In genomic region chr6:122334786-122335340, GRCm38 (mm10) we compare ENCODE assay signal across 21 mouse cellular contexts. TPM values are rescaled to one million over a fixed set of nuclear protein-coding genes. Genes with fewer than 3 reads are reported as not detected.
DNase-seq lines count a peak whose midpoint lies in the region; ATAC-seq and TF ChIP-seq lines count a peak whose summit lies in the region.
"Had no signal": no experiment of that assay in that cellular context is flagged by ENCODE, and none has a peak within 500 bp of the region (broad histone marks: within the 10 kb centered on the region; RNA-seq: fewer than 3 reads in every experiment).

No protein-coding gene starts in this region.

- H3K4me1 ChIP-seq in kidney, embryonic 16.5 days (ENCODE audit: insufficient read depth, low read length), result peaks cover 11% of the 10 kb centered on the region

- H3K4me3 ChIP-seq in kidney, embryonic 16.5 days (ENCODE audit: low read length), result no peak overlapping the region
- no peak overlapping the region for H3K4me3 ChIP-seq in left cerebral cortex, adult 2 months
- H3K4me3 ChIP-seq: forebrain, embryonic 15.5 days; heart, embryonic 15.5 days; hindbrain, embryonic 10.5 days; liver, embryonic 12.5 days; midbrain, embryonic 10.5 days; neural tube, embryonic 12.5 days had no signal

- no peak overlapping the region for H3K4me2 ChIP-seq in kidney, embryonic 16.5 days (replicated peaks; ENCODE audit: low read depth, low read length)
- H3K4me2 ChIP-seq: forebrain, embryonic 15.5 days; heart, embryonic 15.5 days; liver, embryonic 12.5 days; lung, embryonic 14.5 days; neural tube, embryonic 12.5 days had no signal

- H3K9me3 ChIP-seq in kidney, embryonic 16.5 days (ENCODE audit: low read length), result no peaks in the 10 kb centered on the region
- H3K9me3 ChIP-seq: forebrain, embryonic 15.5 days; heart, embryonic 15.5 days; hindbrain, embryonic 10.5 days; liver, embryonic 12.5 days; midbrain, embryonic 10.5 days; neural tube, embryonic 12.5 days had no signal

- ATAC-seq in kidney, embryonic 16.5 days (ENCODE audit: low FRiP score, low TSS enrichment), result no peak
- ATAC-seq: forebrain, embryonic 15.5 days; liver, embryonic 12.5 days had no signal

- peaks cover 42% of the 10 kb centered on the region for H3K36me3 ChIP-seq in kidney, embryonic 16.5 days (ENCODE audit: insufficient read depth, low read length)

- H3K9ac ChIP-seq in kidney, embryonic 16.5 days (replicated peaks; ENCODE audit: low read length), result no peak overlapping the region
- H3K9ac ChIP-seq: forebrain, embryonic 15.5 days; heart, embryonic 15.5 days; liver, embryonic 12.5 days; lung, embryonic 14.5 days; neural tube, embryonic 12.5 days had no signal

- intact Hi-C loops in left cerebral cortex, adult 2 months (cut with DNase I), result loop anchor here (5.0 kb wide), 1 partner anchor 162 kb away; the partner anchor contains the start of gene Rimklb
- intact Hi-C loops in left cerebral cortex, postnatal 14 days (cut with DNase I), result no loop called here

- H3K27me3 ChIP-seq in kidney, embryonic 16.5 days (ENCODE audit: insufficient read depth, low read length), result no peaks in the 10 kb centered on the region
- H3K27me3 ChIP-seq: forebrain, embryonic 15.5 days; heart, embryonic 15.5 days; liver, embryonic 12.5 days; neural tube, embryonic 12.5 days had no signal

- WGBS in kidney, embryonic 16.5 days, result 75% methylated on average over 7 of the region's 7 CpGs

- peak; percentile 40 for DNase-seq in kidney, adult 11 months
- DNase-seq in left cerebral cortex, adult 2 months (ENCODE audit: extremely low spot score in 1 of 2, low spot score in 2 of 2), result no peak
- no peak for DNase-seq in left cerebral cortex, postnatal 14 days (ENCODE audit: low spot score in 2 of 2)
- DNase-seq in R1 (ENCODE audit: low read depth, low spot score), result peak; percentile 68
- peak; percentile 21 for DNase-seq in telencephalon, adult 2 months (ENCODE audit: low read depth, low spot score)
- no peak for DNase-seq in neural tube, embryonic 10.5 days (ENCODE audit: extremely low spot score, low spot score)
- DNase-seq: adrenal gland, adult 8-10 months; embryo, embryonic 11 days; gastrocnemius, postnatal 25 days; lung, embryonic 14.5 days; lung, postnatal 36 days; right cerebral cortex, adult 18-20 months had no signal

- no peak for TF ChIP-seq CTCF in left cerebral cortex, adult 2 months (IDR thresholded peaks at IDR 0.05)

- H3K27ac ChIP-seq in kidney, embryonic 16.5 days (ENCODE audit: low read length), result no peak overlapping the region
- H3K27ac ChIP-seq in left cerebral cortex, adult 2 months, result 0 out of 2 replicates have a peak overlapping the region, but pooled peaks have one; percentile 40
- H3K27ac ChIP-seq: forebrain, embryonic 15.5 days; heart, embryonic 15.5 days; hindbrain, embryonic 10.5 days; liver, embryonic 12.5 days; midbrain, embryonic 10.5 days; neural tube, embryonic 12.5 days; stomach, postnatal 0 days had no signal

RNA-seq across cellular contexts. Expression of gene Phc1, which starts 5.5 kb away (rescaled TPM):
- 17.9 and 21.8 TPM in 2 replicates for polyA plus RNA-seq in kidney, embryonic 16.5 days (2015; fragmentation: Nextera tagmentation; extraction: Ambion mirVana)
- 10 to 100 TPM; 57.9 to 64.0 TPM for total RNA-seq in left cerebral cortex, adult 2 months (2021)
- 10 to 100 TPM; 57.8 to 59.3 TPM for total RNA-seq in left cerebral cortex, postnatal 14 days (2021)

RNA-seq across cellular contexts. Expression of gene M6pr, which starts 26.3 kb away (rescaled TPM):
- polyA plus RNA-seq in kidney, embryonic 16.5 days (2015; fragmentation: Nextera tagmentation; extraction: Ambion mirVana), result 129 and 138 TPM in 2 replicates
- 10 to 100 TPM; 69.5 TPM for total RNA-seq in left cerebral cortex, adult 2 months (2021)
- 10 to 100 TPM; 52.8 to 55.1 TPM for total RNA-seq in left cerebral cortex, postnatal 14 days (2021)

RNA-seq across cellular contexts. Expression of gene Klrg1, which starts 52.2 kb away (rescaled TPM):
- polyA plus RNA-seq in kidney, embryonic 16.5 days (2015; fragmentation: Nextera tagmentation; extraction: Ambion mirVana), result not detected in 2 replicates
- not detected for total RNA-seq in left cerebral cortex, adult 2 months (2021)
- under 1 TPM in 1 of 2 experiments, not detected in 1; 0.32 TPM for total RNA-seq in left cerebral cortex, postnatal 14 days (2021)
- total RNA-seq: gastrocnemius, postnatal 25 days; heart, adult 8-10 months had no signal
- polyA plus RNA-seq: heart, embryonic 15.5 days; liver, embryonic 12.5 days; lung, embryonic 14.5 days; midbrain, embryonic 10.5 days had no signal

Comparison
In these comparisons a context has a peak if more than half of its experiments do, and no peak if none do; other contexts are left out.
1. DNase-seq: peak in kidney, adult 11 months (single experiment), R1 (single experiment) and telencephalon, adult 2 months (single experiment); none in left cerebral cortex, adult 2 months (0 of 2), left cerebral cortex, postnatal 14 days (0 of 2) and neural tube, embryonic 10.5 days (single experiment).